Mouse (Mus musculus) heart, embryonic 10.5 days (tissue): ENCODE results near the gene Krt16. TPM values are rescaled to one million over a fixed set of nuclear protein-coding genes. Genes with fewer than 3 reads are reported as not detected.
A peak's percentile ranks its signal among the peaks of the same experiment; 100 is the strongest.

ENCODE experiments used
- DNase-seq: peaks from one replicate; pipeline ENCODE4 v3.0.0-alpha.2; 2017; ENCODE audit warnings: low spot score
- H3K27ac ChIP-seq: fragments of 300-500 bp; sonication (generic); 2 replicates; pipeline ENCODE4 v1.5.1; 2016; ENCODE audit warnings: mild to moderate bottlenecking
- H3K27me3 ChIP-seq: fragments of 300-500 bp; sonication (generic); 2 replicates; pipeline ENCODE4 v1.6.1; 2016; ENCODE audit warnings: mild to moderate bottlenecking; ENCODE audit not compliant: poor library complexity, insufficient read depth, severe bottlenecking
- H3K36me3 ChIP-seq: fragments of 300-500 bp; sonication (generic); 2 replicates; pipeline ENCODE4 v1.6.1; 2016; ENCODE audit warnings: mild to moderate bottlenecking, moderate library complexity
- H3K4me1 ChIP-seq: fragments of 300-500 bp; sonication (generic); 2 replicates; pipeline ENCODE4 v1.6.1; 2016; ENCODE audit warnings: mild to moderate bottlenecking
- H3K4me3 ChIP-seq: fragments of 300-500 bp; sonication (generic); 2 replicates; pipeline ENCODE4 v1.5.1; 2016; ENCODE audit warnings: mild to moderate bottlenecking, moderate library complexity
- H3K9me3 ChIP-seq: fragments of 300-500 bp; sonication (generic); 2 replicates; pipeline ENCODE4 v1.6.1; 2016; ENCODE audit warnings: mild to moderate bottlenecking, moderate library complexity
- WGBS: fragments of 180-500 bp; shearing (Covaris S2); methylation state at CpG from one replicate; pipeline ENCODE4 v1.1.7; 2016; 5-methylcytosine and 5-hydroxymethylcytosine counted together
- polyA plus RNA-seq: library from polyadenylated mRNA; unstranded; fragments of >200 nt; fragmentation: Nextera tagmentation; extraction: Ambion mirVana; gene quantifications from 2 replicates; pipeline ENCODE4 v1.2.1, GENCODE M21; 2016

The Krt16 gene
- polyA plus RNA-seq = not detected in 2 replicates

GRCm38 (mm10) chr11:100248852-100249465 is at the start of gene Krt16:
Gene Krt16, minus strand, starts transcription at chr11:100248902.
- peak; percentile 63 for DNase-seq
- Histone ChIP-seq H3K4me3 (no peak within 1 kb of the TSS), H3K27me3 (0 out of 2 replicates have a peak, but pooled peaks cover 4% of the 10 kb centered on the region), H3K36me3 (no peaks in the 10 kb centered on the region), H3K27ac (no peak within 1 kb of the TSS), H3K9me3 (no peaks in the 10 kb centered on the region), H3K4me1 (no peaks in the 10 kb centered on the region)
- 83% methylated on average over 7 of the region's 7 CpGs for whole genome bisulfite sequencing

- Histone ChIP-seq H3K9me3 (no peaks in the 10 kb centered on the region), H3K4me1 (0 out of 2 replicates have a peak, but pooled peaks cover 4% of the 10 kb centered on the region), H3K4me3 (no peak overlapping the region), H3K27ac (no peak overlapping the region), H3K36me3 (no peaks in the 10 kb centered on the region), H3K27me3 (peaks cover 27% of the 10 kb centered on the region)
- DNase-seq = no peak
- WGBS = 28% methylated on average over 5 of the region's 5 CpGs
Measured at GRCm38 (mm10) chr11:100297801-100298200, 49.1 kb upstream of the Krt16 start.

- 5% methylated on average over 10 of the region's 10 CpGs for WGBS
- H3K4me1 ChIP-seq = peaks cover 17% of the 10 kb centered on the region
- H3K4me3 ChIP-seq = no peak overlapping the region
- peak; percentile 92 for DNase-seq
- no peaks in the 10 kb centered on the region for H3K9me3 ChIP-seq
- H3K27me3 ChIP-seq = peaks cover 29% of the 10 kb centered on the region
- H3K36me3 ChIP-seq = no peaks in the 10 kb centered on the region
- no peak overlapping the region for H3K27ac ChIP-seq
Measured at GRCm38 (mm10) chr11:100295308-100295707, 46.6 kb upstream of the Krt16 start.

- no peaks in the 10 kb centered on the region for H3K36me3 ChIP-seq
- peaks cover 43% of the 10 kb centered on the region for H3K27me3 ChIP-seq
- DNase-seq = no peak
- 66% methylated on average over 6 of the region's 6 CpGs for WGBS
- no peak overlapping the region for H3K27ac ChIP-seq
- H3K4me1 ChIP-seq = peaks cover 30% of the 10 kb centered on the region
- H3K4me3 ChIP-seq = no peak overlapping the region
- no peaks in the 10 kb centered on the region for H3K9me3 ChIP-seq
Measured at GRCm38 (mm10) chr11:100292884-100293283, 44.2 kb upstream of the Krt16 start.

GRCm38 (mm10) chr11:100290235-100290634 is 41.5 kb upstream of the Krt16 start:
- Histone ChIP-seq H3K27ac (peak overlapping the region; percentile 54; the same call in 1 of the 2 replicates), H3K9me3 (no peaks in the 10 kb centered on the region), H3K4me1 (peaks cover 36% of the 10 kb centered on the region), H3K27me3 (peaks cover 47% of the 10 kb centered on the region), H3K4me3 (no peak overlapping the region), H3K36me3 (no peaks in the 10 kb centered on the region)
- DNase-seq = no peak
- WGBS = 49% methylated on average over 5 of the region's 5 CpGs

GRCm38 (mm10) chr11:100288942-100289341 is 40.2 kb upstream of the Krt16 start:
- 85% methylated on average over 6 of the region's 6 CpGs for WGBS
- no peak overlapping the region for H3K4me3 ChIP-seq
- peaks cover 36% of the 10 kb centered on the region for H3K4me1 ChIP-seq
- peaks cover 57% of the 10 kb centered on the region for H3K27me3 ChIP-seq
- DNase-seq = no peak
- H3K27ac ChIP-seq = no peak overlapping the region
- no peaks in the 10 kb centered on the region for H3K36me3 ChIP-seq
- no peaks in the 10 kb centered on the region for H3K9me3 ChIP-seq

GRCm38 (mm10) chr11:100287024-100287423 is 38.3 kb upstream of the Krt16 start:
- WGBS = 40% methylated on average over 10 of the region's 10 CpGs
- peaks cover 51% of the 10 kb centered on the region; the same call in 1 of the 2 replicates for H3K27me3 ChIP-seq
- peak overlapping the region; percentile 52 for H3K27ac ChIP-seq
- DNase-seq = no peak
- H3K4me1 ChIP-seq = peaks cover 36% of the 10 kb centered on the region
- H3K36me3 ChIP-seq = no peaks in the 10 kb centered on the region
- H3K4me3 ChIP-seq = no peak overlapping the region
- H3K9me3 ChIP-seq = no peaks in the 10 kb centered on the region

GRCm38 (mm10) chr11:100284988-100285387 is 36.3 kb upstream of the Krt16 start:
- no peak overlapping the region for H3K27ac ChIP-seq
- no peak overlapping the region for H3K4me3 ChIP-seq
- 71% methylated on average over 4 of the region's 4 CpGs for WGBS
- no peaks in the 10 kb centered on the region for H3K9me3 ChIP-seq
- no peaks in the 10 kb centered on the region for H3K36me3 ChIP-seq
- DNase-seq = no peak
- H3K27me3 ChIP-seq = peaks cover 50% of the 10 kb centered on the region
- peaks cover 23% of the 10 kb centered on the region for H3K4me1 ChIP-seq

GRCm38 (mm10) chr11:100282549-100282948 is 33.8 kb upstream of the Krt16 start:
- WGBS = 23% methylated on average over 10 of the region's 10 CpGs
- Histone ChIP-seq H3K4me1 (peaks cover 10% of the 10 kb centered on the region), H3K4me3 (no peak overlapping the region), H3K36me3 (no peaks in the 10 kb centered on the region), H3K27ac (no peak overlapping the region), H3K9me3 (no peaks in the 10 kb centered on the region), H3K27me3 (peaks cover 38% of the 10 kb centered on the region)
- peak; percentile 81 for DNase-seq

- Histone ChIP-seq H3K4me1 (peaks cover 6% of the 10 kb centered on the region), H3K27me3 (peaks cover 38% of the 10 kb centered on the region), H3K9me3 (no peaks in the 10 kb centered on the region), H3K36me3 (no peaks in the 10 kb centered on the region), H3K4me3 (no peak overlapping the region), H3K27ac (no peak overlapping the region)
- 20% methylated on average over 11 of the region's 11 CpGs for WGBS
- DNase-seq = peak; percentile 88
Measured at GRCm38 (mm10) chr11:100281596-100282544, 33.2 kb upstream of the Krt16 start.

- Histone ChIP-seq H3K9me3 (no peaks in the 10 kb centered on the region), H3K27ac (no peak overlapping the region), H3K27me3 (peaks cover 16% of the 10 kb centered on the region; the same call in 1 of the 2 replicates), H3K4me3 (no peak overlapping the region), H3K36me3 (no peaks in the 10 kb centered on the region), H3K4me1 (peaks cover 6% of the 10 kb centered on the region)
- 48% methylated on average over 5 of the region's 5 CpGs for WGBS
- DNase-seq = no peak
Measured at GRCm38 (mm10) chr11:100278759-100279158, 30.1 kb upstream of the Krt16 start.

GRCm38 (mm10) chr11:100277726-100278480 is 29.2 kb upstream of the Krt16 start:
- Histone ChIP-seq H3K9me3 (no peaks in the 10 kb centered on the region), H3K4me1 (peaks cover 8% of the 10 kb centered on the region), H3K27ac (no peak overlapping the region), H3K4me3 (no peak overlapping the region), H3K36me3 (no peaks in the 10 kb centered on the region), H3K27me3 (peaks cover 16% of the 10 kb centered on the region; the same call in 1 of the 2 replicates)
- 63% methylated on average over 15 of the region's 15 CpGs for WGBS
- no peak for DNase-seq
